Mouse (Mus musculus): Measurements from ENCODE around the gene Pnisr. TPM values are rescaled to one million over a fixed set of nuclear protein-coding genes. Genes with fewer than 3 reads are reported as not detected.

Pnisr gene
- total and polyA plus RNA-seq, 3 experiments = 31.7 to 99.0 TPM; not detected in 1

DNA sequence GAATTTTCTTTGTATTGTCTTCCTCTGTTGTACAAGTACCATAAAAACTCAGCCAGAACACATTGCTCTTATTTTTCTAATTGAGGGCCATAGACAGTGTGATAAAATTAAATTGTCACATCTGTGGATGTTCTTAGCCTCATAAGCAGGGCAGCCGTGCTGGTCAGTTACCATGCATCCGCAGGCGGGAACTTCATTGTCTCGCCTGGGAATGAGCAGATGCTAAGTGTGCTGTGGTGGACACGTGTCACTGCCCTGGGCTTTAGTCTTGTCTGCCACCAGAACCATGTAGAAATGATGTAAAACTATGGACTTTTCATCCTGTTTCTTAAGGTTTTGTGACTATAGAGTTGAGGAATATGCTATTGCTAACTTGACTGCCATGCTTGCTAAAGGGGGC lies 40.2 kb upstream of the Pnisr start:
- no peaks in the 10 kb centered on the region for H3K79me2 ChIP-seq (ENCODE audit: control insufficient read depth, insufficient read depth, low read length, poor library complexity)
- H3K4me3 ChIP-seq (ENCODE audit: control insufficient read depth in 1 of 2, insufficient read depth in 1 of 2, low read depth in 2 of 2, low read length in 2 of 2) = no peak overlapping the region
- no peak overlapping the region for H3K9ac ChIP-seq (ENCODE audit: control insufficient read depth, low read depth, low read length, poor library complexity, severe bottlenecking)
- TF ChIP-seq RAD21 (IDR thresholded peaks at IDR 0.05; ENCODE audit: low read depth, low read length) (no peak), CHD1 (IDR thresholded peaks at IDR 0.05; ENCODE audit: low read depth, low read length) (no peak), TBP (IDR thresholded peaks at IDR 0.05; ENCODE audit: low read depth, low read length) (no peak), ZKSCAN1 (IDR thresholded peaks at IDR 0.05; ENCODE audit: low read depth, low read length) (no peak), MYB (IDR thresholded peaks at IDR 0.05; ENCODE audit: low read depth, low read length) (no peak), POLR2AphosphoS5 (IDR thresholded peaks at IDR 0.05; ENCODE audit: borderline replicate concordance, low read depth, low read length) (no peak), ELF1 (IDR thresholded peaks at IDR 0.05; ENCODE audit: low read depth, low read length) (no peak), MEF2A (IDR thresholded peaks at IDR 0.05; ENCODE audit: extremely low read depth, insufficient replicate concordance, low read depth, low read length, poor library complexity, severe bottlenecking) (no peak), MXI1 (IDR thresholded peaks at IDR 0.05; ENCODE audit: low read depth, low read length) (no peak), ZNF384 (IDR thresholded peaks at IDR 0.05; ENCODE audit: low read depth, low read length) (no peak), GATA1 (IDR thresholded peaks at IDR 0.05; ENCODE audit: low read depth, low read length) (no peak), CHD2 (IDR thresholded peaks at IDR 0.05; ENCODE audit: low read length) (no peak), ZC3H11A (IDR thresholded peaks at IDR 0.05; ENCODE audit: low read depth, low read length) (no peak), EP300 (IDR thresholded peaks at IDR 0.05; ENCODE audit: low read depth in 1 of 2, low read length in 2 of 2) (no peak), MYC (IDR thresholded peaks at IDR 0.05; ENCODE audit: low read depth, low read length) (no peak)
- H3K9me3 ChIP-seq (replicated peaks; ENCODE audit: insufficient read depth, low read length) = no peaks in the 10 kb centered on the region
- H3K27ac ChIP-seq (ENCODE audit: control insufficient read depth, low read depth, low read length) = no peak overlapping the region
- DNase-seq (ENCODE audit: low read depth, low spot score) = no peak
- no peaks in the 10 kb centered on the region for H3K4me1 ChIP-seq (ENCODE audit: control insufficient read depth in 1 of 2, insufficient read depth in 2 of 2, low read length in 2 of 2)
- peaks cover 0 to 6% of the 10 kb centered on the region in 2 experiments; a peak in 2 of 4 replicates for H3K36me3 ChIP-seq (ENCODE audit: control insufficient read depth in 1 of 2, insufficient read depth in 2 of 2, low read length in 2 of 2)
- H3K27me3 ChIP-seq (ENCODE audit: control insufficient read depth in 1 of 2, insufficient read depth in 2 of 2, low read length in 2 of 2) = no peaks in the 10 kb centered on the region

GRCm38 (mm10) chr4:21810608-21811007 lies 36.8 kb upstream of the Pnisr start:
- H3K4me3 ChIP-seq (ENCODE audit: control insufficient read depth in 1 of 2, insufficient read depth in 1 of 2, low read depth in 2 of 2, low read length in 2 of 2) = no peak overlapping the region
- no peak for DNase-seq (ENCODE audit: low read depth, low spot score)
- H3K36me3 ChIP-seq (ENCODE audit: control insufficient read depth in 1 of 2, insufficient read depth in 2 of 2, low read length in 2 of 2) = peaks cover 0 to 3% of the 10 kb centered on the region in 2 experiments; a peak in 1 of 4 replicates

More at GRCm38 (mm10) chr4:21810608-21811007, 36.8 kb upstream of the Pnisr start:
- Histone ChIP-seq H3K27me3 (ENCODE audit: control insufficient read depth in 1 of 2, insufficient read depth in 2 of 2, low read length in 2 of 2) (no peaks in the 10 kb centered on the region), H3K27ac (ENCODE audit: control insufficient read depth, low read depth, low read length) (no peak overlapping the region), H3K9me3 (replicated peaks; ENCODE audit: insufficient read depth, low read length) (no peaks in the 10 kb centered on the region), H3K4me1 (ENCODE audit: control insufficient read depth in 1 of 2, insufficient read depth in 2 of 2, low read length in 2 of 2) (no peaks in the 10 kb centered on the region), H3K79me2 (ENCODE audit: control insufficient read depth, insufficient read depth, low read length, poor library complexity) (no peaks in the 10 kb centered on the region), H3K9ac (ENCODE audit: control insufficient read depth, low read depth, low read length, poor library complexity, severe bottlenecking) (no peak overlapping the region)
- TF ChIP-seq ZMIZ1 (IDR thresholded peaks at IDR 0.05; ENCODE audit: low read depth, low read length) = no peak
- TF ChIP-seq CHD2 (IDR thresholded peaks at IDR 0.05; ENCODE audit: low read length) = no peak
- no peak for TF ChIP-seq ZC3H11A (IDR thresholded peaks at IDR 0.05; ENCODE audit: low read depth, low read length)
- TF ChIP-seq SMC3 (IDR thresholded peaks at IDR 0.05; ENCODE audit: low read depth, low read length) = no peak
- TF ChIP-seq POLR2AphosphoS2 (IDR thresholded peaks at IDR 0.05; ENCODE audit: low read length) = no peak
- TF ChIP-seq CHD1 (IDR thresholded peaks at IDR 0.05; ENCODE audit: low read depth, low read length) = no peak
- TF ChIP-seq UBTF (IDR thresholded peaks at IDR 0.05; ENCODE audit: borderline replicate concordance, insufficient read depth, low read depth, low read length) = no peak
- no peak for TF ChIP-seq NRF1 (IDR thresholded peaks at IDR 0.05; ENCODE audit: insufficient read depth, low read depth, low read length, poor library complexity, severe bottlenecking)
- TF ChIP-seq TBP (IDR thresholded peaks at IDR 0.05; ENCODE audit: low read depth, low read length) = no peak
- no peak for TF ChIP-seq RCOR1 (IDR thresholded peaks at IDR 0.05; ENCODE audit: low read depth, low read length)
- no peak for TF ChIP-seq MXI1 (IDR thresholded peaks at IDR 0.05; ENCODE audit: low read depth, low read length)
- no peak for TF ChIP-seq RAD21 (IDR thresholded peaks at IDR 0.05; ENCODE audit: low read depth, low read length)
- TF ChIP-seq GABPA (IDR thresholded peaks at IDR 0.05; ENCODE audit: low read depth, low read length) = no peak
- TF ChIP-seq MAZ (IDR thresholded peaks at IDR 0.05; ENCODE audit: low read depth, low read length) = no peak
- no peak for TF ChIP-seq USF1 (IDR thresholded peaks at IDR 0.05; ENCODE audit: low read depth, low read length)

Data from MEL (cell line).